Mouse (Mus musculus) midbrain, postnatal 0 days (tissue): Measurements from ENCODE around the gene Rubcnl. TPM values are rescaled to one million over a fixed set of nuclear protein-coding genes. Genes with fewer than 3 reads are reported as not detected.

Source experiments
- ATAC-seq: fragments of 200-750 bp; cut with Nextera tagmentation; 2 replicates; pipeline ENCODE4 v1.8.0; 2017; ENCODE audit warnings: moderate number of reproducible peaks, mild to moderate bottlenecking, moderate TSS enrichment, moderate library complexity; ENCODE audit not compliant: low FRiP score
- DNase-seq: peaks from one replicate; pipeline ENCODE4 v3.0.0-alpha.2; 2015; ENCODE audit warnings: low spot score
- H3K27ac ChIP-seq: fragments of 300-500 bp; sonication (generic); 2 replicates; pipeline ENCODE4 v1.5.1; 2014; ENCODE audit warnings: low read depth, mild to moderate bottlenecking, low read length, mixed read lengths
- H3K27me3 ChIP-seq: fragments of 300-500 bp; sonication (generic); 2 replicates; pipeline ENCODE4 v1.6.1; 2014; ENCODE audit warnings: low read length, control low read depth, mixed read lengths; ENCODE audit not compliant: insufficient read depth
- H3K36me3 ChIP-seq: fragments of 300-500 bp; sonication (generic); 2 replicates; pipeline ENCODE4 v1.6.1; 2014; ENCODE audit warnings: low read length, control low read depth, mixed read lengths; ENCODE audit not compliant: insufficient read depth
- H3K4me1 ChIP-seq: fragments of 300-500 bp; sonication (generic); 2 replicates; pipeline ENCODE4 v1.6.1; 2014; ENCODE audit warnings: mild to moderate bottlenecking, control low read depth, antibody characterized with exemption, low read length, mixed read lengths; ENCODE audit not compliant: insufficient read depth
- H3K4me2 ChIP-seq: fragments of 300-500 bp; sonication (generic); 2 replicates; pipeline ENCODE4 v1.6.1; 2014; ENCODE audit warnings: low read depth, mild to moderate bottlenecking, low read length, mixed read lengths; ENCODE audit not compliant: poor library complexity, severe bottlenecking
- H3K4me3 ChIP-seq: fragments of 300-500 bp; sonication (generic); 2 replicates; pipeline ENCODE4 v1.5.1; 2014; ENCODE audit warnings: low read depth, mild to moderate bottlenecking, low read length, moderate library complexity
- H3K9ac ChIP-seq: fragments of 300-500 bp; sonication (generic); replicated peaks from 2 replicates; pipeline ENCODE4 v1.6.1; 2014; ENCODE audit warnings: mild to moderate bottlenecking, low read length, moderate library complexity, mixed read lengths; ENCODE audit not compliant: poor library complexity, severe bottlenecking
- H3K9me3 ChIP-seq: fragments of 300-500 bp; sonication (generic); 2 replicates; pipeline ENCODE4 v1.6.1; 2016; ENCODE audit warnings: low read length, control low read depth
- CTCF ChIP-seq: IDR thresholded peaks from 2 replicates; pipeline ENCODE4 v1.5.1; 2016; ENCODE audit warnings: antibody characterized with exemption, mild to moderate bottlenecking
- WGBS: fragments of 180-500 bp; shearing (Covaris S2); extraction: QIAGEN DNeasy Blood & Tissue Kit; methylation state at CpG from one replicate; pipeline ENCODE4 v1.1.7; 2014; 5-methylcytosine and 5-hydroxymethylcytosine counted together
- polyA plus RNA-seq: library from polyadenylated mRNA; unstranded; fragments of >200 nt; fragmentation: Nextera tagmentation; extraction: Ambion mirVana; gene quantifications from 2 replicates; pipeline ENCODE4 v1.2.1, GENCODE M21; 2015
- total RNA-seq: library from RNA; depleted of rRNA; stranded (reverse); fragments of >200 nt; gene quantifications from 2 replicates; pipeline ENCODE4 v1.2.3, GENCODE M21; 2014; rRNA removed

Gene Rubcnl
- total RNA-seq (0.11 and 0.57 TPM in 2 replicates), polyA plus RNA-seq (0.06 and 0.15 TPM in 2 replicates)

DNA sequence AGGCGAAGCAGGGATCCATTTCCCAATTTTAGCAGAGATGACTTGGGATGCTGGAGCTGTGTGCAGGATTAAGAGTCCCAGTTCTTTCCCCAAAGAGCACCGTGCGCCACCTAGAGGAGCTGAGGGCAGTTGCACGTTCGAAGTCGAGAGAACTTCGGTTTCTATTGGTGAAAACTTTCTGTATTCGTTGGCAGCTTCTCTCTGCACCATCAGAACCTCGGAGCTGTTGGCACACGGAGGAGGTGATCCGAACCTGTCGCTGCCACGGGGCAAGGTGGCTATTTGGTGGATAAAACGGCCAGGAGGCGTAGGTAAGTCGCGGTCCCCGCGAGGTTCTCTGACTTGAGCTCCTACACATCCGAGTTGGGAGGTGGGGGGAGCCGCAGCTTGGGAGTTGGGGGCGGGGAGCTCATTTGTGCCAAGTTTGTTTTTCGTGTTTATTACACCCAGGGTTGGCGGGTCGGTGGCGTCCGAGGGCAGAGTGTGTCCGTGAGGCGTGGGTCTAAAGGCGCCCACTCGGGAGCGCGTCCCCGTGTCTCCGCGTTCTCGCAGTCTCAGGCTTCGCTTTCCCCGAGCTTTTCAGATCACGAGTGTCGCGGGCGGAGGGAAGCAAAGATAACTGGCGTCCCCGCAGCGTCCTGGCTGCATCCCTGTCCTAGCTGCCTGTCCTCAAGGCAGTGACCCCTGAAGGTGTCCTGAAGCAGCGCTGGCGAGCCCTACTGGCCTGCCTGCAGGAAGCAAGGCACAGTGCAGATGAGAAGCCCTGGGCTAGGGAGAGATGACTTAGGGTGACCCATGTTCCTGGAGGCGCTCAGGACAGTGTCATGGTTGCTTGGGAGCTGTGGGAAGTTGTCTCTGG is at the start of gene Rubcnl:
Gene Rubcnl (plus strand): TSS at position 172 of the 859 bp plus-strand sequence.
- Histone ChIP-seq H3K36me3 (no peaks in the 10 kb centered on the region), H3K27me3 (0 out of 2 replicates have a peak, but pooled peaks cover 3% of the 10 kb centered on the region), H3K4me2 (peak within 1 kb of the TSS; percentile 93), H3K27ac (no peak within 1 kb of the TSS), H3K4me3 (peak within 1 kb of the TSS; percentile 46), H3K4me1 (0 out of 2 replicates have a peak, but pooled peaks cover 2% of the 10 kb centered on the region), H3K9me3 (no peaks in the 10 kb centered on the region), H3K9ac (peak within 1 kb of the TSS; percentile 44; the same call in 1 of the 2 replicates)
- ATAC-seq, result peak; percentile 71; the same call in 1 of the 2 replicates
- DNase-seq, result peak; percentile 86
- TF ChIP-seq CTCF, result peak; percentile 91
- under 1% methylated on average over 49 of the region's 49 CpGs for whole genome bisulfite sequencing

DNA sequence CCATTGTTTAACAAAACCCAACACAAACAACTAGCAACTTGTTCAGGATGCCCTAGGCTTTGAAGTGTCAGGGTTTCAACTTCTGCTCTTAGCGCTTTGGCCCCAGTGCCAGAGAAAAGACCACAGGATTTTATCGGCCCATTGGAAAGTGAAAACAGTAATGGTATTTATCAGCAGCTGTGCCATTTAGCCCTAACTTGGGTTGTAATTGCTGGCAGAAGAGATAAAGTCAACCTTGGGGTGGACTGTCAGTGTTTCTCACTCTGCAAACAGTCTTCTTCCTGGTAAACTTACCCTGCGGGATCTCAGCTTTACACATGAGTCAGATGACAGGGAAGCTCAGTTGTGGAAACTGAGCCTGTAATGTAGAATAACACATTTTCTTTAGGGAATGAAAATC is 43.6 kb upstream of the Rubcnl start:
- no peaks in the 10 kb centered on the region for H3K4me1 ChIP-seq
- no peak for TF ChIP-seq CTCF
- ATAC-seq (no peak), DNase-seq (no peak)
- H3K36me3 ChIP-seq, result no peaks in the 10 kb centered on the region
- no peak overlapping the region for H3K4me2 ChIP-seq
- no peak overlapping the region for H3K27ac ChIP-seq
- 68% methylated on average over 3 of the region's 3 CpGs for WGBS
- H3K27me3 ChIP-seq, result no peaks in the 10 kb centered on the region
- no peak overlapping the region for H3K9ac ChIP-seq
- H3K4me3 ChIP-seq, result no peak overlapping the region
- no peaks in the 10 kb centered on the region for H3K9me3 ChIP-seq

DNA sequence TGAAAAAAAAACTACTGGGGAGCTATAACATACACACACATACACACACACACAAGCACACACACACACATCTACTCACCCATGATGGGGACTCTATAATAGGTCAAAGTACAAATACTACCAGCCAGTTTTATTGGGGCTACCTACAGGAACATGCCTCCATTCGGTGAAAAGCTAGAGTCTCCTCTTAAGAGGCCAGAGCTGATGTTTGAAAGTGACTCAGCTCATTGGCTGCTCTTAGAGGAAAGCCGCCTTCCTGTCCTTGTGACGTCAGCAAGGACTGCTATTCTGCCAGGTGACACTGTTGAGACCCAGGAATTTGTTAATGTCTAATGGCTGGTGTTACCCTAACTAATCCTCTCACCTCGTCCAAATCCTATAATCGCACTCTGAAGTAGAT is 43.1 kb upstream of the Rubcnl start:
- Histone ChIP-seq H3K9ac (no peak overlapping the region), H3K27me3 (no peaks in the 10 kb centered on the region), H3K4me1 (no peaks in the 10 kb centered on the region), H3K4me3 (no peak overlapping the region), H3K36me3 (no peaks in the 10 kb centered on the region), H3K4me2 (no peak overlapping the region), H3K27ac (no peak overlapping the region), H3K9me3 (no peaks in the 10 kb centered on the region)
- TF ChIP-seq CTCF, result no peak
- no peak for ATAC-seq
- WGBS, result 89% methylated on average over 5 of the region's 5 CpGs
- DNase-seq, result no peak

GRCm38 (mm10) chr14:74974136-74974651 is 41.6 kb upstream of the Rubcnl start:
- no peak for TF ChIP-seq CTCF
- H3K27ac ChIP-seq, result no peak overlapping the region
- no peaks in the 10 kb centered on the region for H3K9me3 ChIP-seq
- no peaks in the 10 kb centered on the region for H3K36me3 ChIP-seq
- H3K9ac ChIP-seq, result no peak overlapping the region
- no peaks in the 10 kb centered on the region for H3K4me1 ChIP-seq
- no peak for ATAC-seq
- 73% methylated on average over 10 of the region's 10 CpGs for WGBS
- H3K4me2 ChIP-seq, result no peak overlapping the region
- H3K4me3 ChIP-seq, result no peak overlapping the region
- DNase-seq, result no peak
- no peaks in the 10 kb centered on the region for H3K27me3 ChIP-seq

DNA sequence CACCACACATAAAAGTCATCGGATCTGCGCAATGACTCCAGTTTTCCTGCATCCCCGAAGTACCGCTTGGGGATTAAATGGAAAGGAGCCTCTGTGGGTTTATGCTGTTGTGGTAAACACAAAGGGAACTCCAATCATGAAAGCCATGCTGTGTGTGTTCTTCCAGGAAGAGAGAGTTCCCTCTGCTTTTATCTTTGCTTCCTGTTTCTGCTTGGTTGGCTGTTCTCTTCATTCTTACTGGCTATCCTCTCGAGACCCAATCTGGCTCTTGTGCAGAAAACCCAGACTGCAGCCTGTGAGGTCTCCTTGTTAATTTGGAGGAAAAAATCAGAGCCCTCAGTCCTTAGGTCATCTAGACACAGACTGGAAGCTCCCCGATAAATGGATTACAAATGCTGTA is 38.9 kb upstream of the Rubcnl start:
- 65% methylated on average over 6 of the region's 6 CpGs for WGBS
- no peak overlapping the region for H3K4me3 ChIP-seq
- H3K9me3 ChIP-seq, result no peaks in the 10 kb centered on the region
- H3K9ac ChIP-seq, result no peak overlapping the region
- no peak overlapping the region for H3K4me2 ChIP-seq
- H3K27ac ChIP-seq, result no peak overlapping the region
- ATAC-seq (no peak), DNase-seq (no peak)
- no peaks in the 10 kb centered on the region for H3K4me1 ChIP-seq
- no peaks in the 10 kb centered on the region for H3K27me3 ChIP-seq
- no peak for TF ChIP-seq CTCF
- no peaks in the 10 kb centered on the region for H3K36me3 ChIP-seq

GRCm38 (mm10) chr14:74981016-74981415 is 34.8 kb upstream of the Rubcnl start:
- H3K27ac ChIP-seq, result no peak overlapping the region
- ATAC-seq (no peak), DNase-seq (no peak)
- no peaks in the 10 kb centered on the region for H3K9me3 ChIP-seq
- no peaks in the 10 kb centered on the region for H3K4me1 ChIP-seq
- WGBS, result 76% methylated on average over 3 of the region's 3 CpGs
- no peak overlapping the region for H3K4me2 ChIP-seq
- H3K36me3 ChIP-seq, result no peaks in the 10 kb centered on the region
- no peaks in the 10 kb centered on the region for H3K27me3 ChIP-seq
- no peak overlapping the region for H3K9ac ChIP-seq
- no peak overlapping the region for H3K4me3 ChIP-seq
- TF ChIP-seq CTCF, result no peak
